Mouse (Mus musculus) forebrain, embryonic 11.5 days (tissue): ENCODE data around the gene Mfge8. TPM values are rescaled to one million over a fixed set of nuclear protein-coding genes. Genes with fewer than 3 reads are reported as not detected.

Source experiments
- ATAC-seq: fragments of 200-750 bp; cut with Nextera tagmentation; replicated peaks from 2 replicates; pipeline ENCODE4 v1.8.0; 2017; ENCODE audit warnings: moderate TSS enrichment; ENCODE audit not compliant: low FRiP score
- DNase-seq: peaks from one replicate; pipeline ENCODE4 v3.0.0-alpha.2; 2017; ENCODE audit warnings: low spot score
- H3K27ac ChIP-seq: fragments of 300-500 bp; sonication (generic); 2 replicates; pipeline ENCODE4 v1.5.1; 2014; ENCODE audit warnings: low read depth, low read length
- H3K27me3 ChIP-seq: fragments of 300-500 bp; sonication (generic); 2 replicates; pipeline ENCODE4 v1.6.1; 2014; ENCODE audit warnings: mild to moderate bottlenecking, low read length, mixed read lengths; ENCODE audit not compliant: control insufficient read depth, insufficient read depth
- H3K36me3 ChIP-seq: fragments of 300-500 bp; sonication (generic); 2 replicates; pipeline ENCODE4 v1.6.1; 2014; ENCODE audit warnings: mild to moderate bottlenecking, low read length, moderate library complexity, mixed read lengths; ENCODE audit not compliant: control insufficient read depth, insufficient read depth
- H3K4me1 ChIP-seq: fragments of 300-500 bp; sonication (generic); replicated peaks from 2 replicates; pipeline ENCODE4 v1.6.1; 2014; ENCODE audit warnings: low read length, mixed read lengths; ENCODE audit not compliant: control insufficient read depth, insufficient read depth
- H3K4me2 ChIP-seq: fragments of 300-500 bp; sonication (generic); 2 replicates; pipeline ENCODE4 v1.6.1; 2014; ENCODE audit warnings: low read depth, mild to moderate bottlenecking, low read length, moderate library complexity, mixed read lengths; ENCODE audit not compliant: severe bottlenecking
- H3K4me3 ChIP-seq: fragments of 300-500 bp; sonication (generic); 2 replicates; pipeline ENCODE4 v1.5.1; 2014; ENCODE audit warnings: low read depth, low read length
- H3K9ac ChIP-seq: fragments of 300-500 bp; sonication (generic); 2 replicates; pipeline ENCODE4 v1.6.1; 2014; ENCODE audit warnings: low read length
- H3K9me3 ChIP-seq: fragments of 300-500 bp; sonication (generic); 2 replicates; pipeline ENCODE4 v1.6.1; 2016; ENCODE audit warnings: low read length, mixed read lengths; ENCODE audit not compliant: control insufficient read depth
- WGBS: fragments of 180-500 bp; shearing (Covaris S2); extraction: QIAGEN DNeasy Blood & Tissue Kit; methylation state at CpG from one replicate; pipeline ENCODE4 v1.1.7; 2014; 5-methylcytosine and 5-hydroxymethylcytosine counted together
- polyA plus RNA-seq: library from polyadenylated mRNA; unstranded; fragments of >200 nt; fragmentation: Nextera tagmentation; extraction: Ambion mirVana; gene quantifications from 2 replicates; pipeline ENCODE4 v1.2.1, GENCODE M21; 2014

Gene Mfge8
- polyA plus RNA-seq, 1 experiment from 2014 or later: 65.1 TPM

- H3K27me3 ChIP-seq: no peaks in the 10 kb centered on the region
- H3K9ac ChIP-seq: no peak overlapping the region
- 84% methylated on average over 3 of the region's 3 CpGs for WGBS
Measured at GRCm38 (mm10) chr7:79173800-79174199, 24.9 kb upstream of the Mfge8 start.

DNA sequence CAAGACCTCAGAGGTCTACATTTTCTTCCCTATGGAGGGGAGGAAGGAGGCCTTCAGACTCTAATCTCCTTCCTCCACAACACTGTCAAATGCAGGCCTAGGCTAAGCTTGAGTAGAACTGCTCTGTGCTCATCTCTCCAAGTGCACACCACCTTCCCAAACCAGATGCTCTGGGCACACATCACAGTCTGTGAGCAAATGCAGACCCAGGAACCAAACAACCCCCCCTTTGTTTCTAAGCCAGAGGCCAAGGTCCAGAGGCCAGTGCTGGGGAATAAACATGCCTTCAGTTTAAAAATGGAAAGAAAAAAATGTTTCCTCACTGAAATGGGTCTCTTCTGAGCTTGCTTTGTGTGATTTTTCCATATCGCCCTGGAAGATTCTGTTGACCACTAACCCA lies 22.9 kb upstream of the Mfge8 start:
- no peaks in the 10 kb centered on the region for H3K4me1 ChIP-seq

More at GRCm38 (mm10) chr7:79173800-79174199, 24.9 kb upstream of the Mfge8 start:
- DNase-seq: no peak
- H3K4me1 ChIP-seq: no peaks in the 10 kb centered on the region
- no peak overlapping the region for H3K4me3 ChIP-seq
- no peak for ATAC-seq
- no peak overlapping the region for H3K27ac ChIP-seq
- no peaks in the 10 kb centered on the region for H3K9me3 ChIP-seq
- no peak overlapping the region for H3K4me2 ChIP-seq
- H3K36me3 ChIP-seq: no peaks in the 10 kb centered on the region

GRCm38 (mm10) chr7:79167006-79167562 lies 18.2 kb upstream of the Mfge8 start:
- no peaks in the 10 kb centered on the region for H3K9me3 ChIP-seq
- ATAC-seq: no peak
- H3K4me3 ChIP-seq: no peak overlapping the region
- no peaks in the 10 kb centered on the region for H3K36me3 ChIP-seq
- no peak overlapping the region for H3K9ac ChIP-seq
- DNase-seq: no peak
- H3K27ac ChIP-seq: no peak overlapping the region
- H3K4me1 ChIP-seq: no peaks in the 10 kb centered on the region
- no peaks in the 10 kb centered on the region for H3K27me3 ChIP-seq
- no peak overlapping the region for H3K4me2 ChIP-seq
- WGBS: 61% methylated on average over 14 of the region's 14 CpGs

More for the DNA sequence above, 22.9 kb upstream of the Mfge8 start:
- Histone ChIP-seq H3K36me3 (no peaks in the 10 kb centered on the region), H3K4me2 (no peak overlapping the region), H3K4me3 (no peak overlapping the region), H3K27me3 (no peaks in the 10 kb centered on the region), H3K9ac (no peak overlapping the region), H3K27ac (no peak overlapping the region), H3K9me3 (no peaks in the 10 kb centered on the region)
- 96% methylated on average over 1 of the region's 1 CpGs for WGBS
- DNase-seq (no peak), ATAC-seq (no peak)

- Histone ChIP-seq H3K9me3 (no peaks in the 10 kb centered on the region), H3K4me2 (no peak overlapping the region), H3K4me3 (no peak overlapping the region), H3K27ac (no peak overlapping the region), H3K36me3 (no peaks in the 10 kb centered on the region), H3K9ac (no peak overlapping the region), H3K4me1 (no peaks in the 10 kb centered on the region), H3K27me3 (no peaks in the 10 kb centered on the region)
- 70% methylated on average over 1 of the region's 1 CpGs for WGBS
- ATAC-seq (no peak), DNase-seq (no peak)
Measured at GRCm38 (mm10) chr7:79159406-79159805, 10.5 kb upstream of the Mfge8 start.

GRCm38 (mm10) chr7:79149522-79149921 lies 662 bp upstream of the Mfge8 start:
- Histone ChIP-seq H3K4me2 (no peak overlapping the region), H3K27ac (no peak overlapping the region), H3K9ac (no peak overlapping the region), H3K4me1 (peaks cover 6% of the 10 kb centered on the region; the same call in 1 of the 2 replicates), H3K27me3 (no peaks in the 10 kb centered on the region), H3K36me3 (no peaks in the 10 kb centered on the region), H3K4me3 (no peak overlapping the region), H3K9me3 (no peaks in the 10 kb centered on the region)
- ATAC-seq (no peak), DNase-seq (no peak)
- 82% methylated on average over 6 of the region's 6 CpGs for WGBS

GRCm38 (mm10) chr7:79147931-79148653 lies 768 bp downstream of the Mfge8 start:
- Histone ChIP-seq H3K4me3 (peak overlapping the region; percentile 60), H3K9me3 (no peaks in the 10 kb centered on the region), H3K4me1 (peaks cover 6% of the 10 kb centered on the region; the same call in 1 of the 2 replicates), H3K4me2 (peak overlapping the region; percentile 83), H3K27ac (no peak overlapping the region), H3K27me3 (no peaks in the 10 kb centered on the region), H3K36me3 (no peaks in the 10 kb centered on the region), H3K9ac (peak overlapping the region; percentile 71)
- ATAC-seq (peak; percentile 4), DNase-seq (no peak)
- WGBS: 2% methylated on average over 20 of the region's 20 CpGs

GRCm38 (mm10) chr7:79147011-79147837 lies 1.6 kb downstream of the Mfge8 start:
- Histone ChIP-seq H3K27me3 (no peaks in the 10 kb centered on the region), H3K36me3 (no peaks in the 10 kb centered on the region), H3K4me3 (no peak overlapping the region), H3K9me3 (no peaks in the 10 kb centered on the region), H3K27ac (no peak overlapping the region), H3K4me1 (peaks cover 6% of the 10 kb centered on the region; the same call in 1 of the 2 replicates), H3K9ac (no peak overlapping the region), H3K4me2 (peak overlapping the region; percentile 83)
- 52% methylated on average over 12 of the region's 12 CpGs for WGBS
- DNase-seq (peak; percentile 60), ATAC-seq (no peak)

GRCm38 (mm10) chr7:79140897-79141296 lies 8.0 kb downstream of the Mfge8 start:
- no peaks in the 10 kb centered on the region for H3K9me3 ChIP-seq
- no peak for ATAC-seq
- H3K36me3 ChIP-seq: no peaks in the 10 kb centered on the region
- H3K27ac ChIP-seq: no peak overlapping the region
- 35% methylated on average over 8 of the region's 8 CpGs for WGBS
- DNase-seq: peak; percentile 89
- H3K4me3 ChIP-seq: no peak overlapping the region
- no peaks in the 10 kb centered on the region for H3K4me1 ChIP-seq
- H3K4me2 ChIP-seq: no peak overlapping the region
- no peak overlapping the region for H3K9ac ChIP-seq
- H3K27me3 ChIP-seq: no peaks in the 10 kb centered on the region
